Mouse (Mus musculus) heart, adult 2 months (tissue): ENCODE data around the gene E2f8. TPM values are rescaled to one million over a fixed set of nuclear protein-coding genes. Genes with fewer than 3 reads are reported as not detected.
A peak's percentile ranks its signal among the peaks of the same experiment; 100 is the strongest.

ENCODE experiments used
- DNase-seq, 2 experiments: peaks; one replicate each; pipeline ENCODE4 v3.0.0; 2021
- H3K27ac ChIP-seq: fragments of 200-600 bp; 2 replicates; pipeline ENCODE4 v1.8.1; 2022
- H3K27me3 ChIP-seq: fragments of 200-500 bp; 2 replicates; pipeline ENCODE4 v1.6.1; 2012; ENCODE audit warnings: mild to moderate bottlenecking, low read length, inconsistent platforms, mixed read lengths; ENCODE audit not compliant: control insufficient read depth, insufficient read depth
- H3K36me3 ChIP-seq: fragments of 200-500 bp; 2 replicates; pipeline ENCODE4 v1.6.1; 2012; ENCODE audit warnings: low read length, inconsistent platforms; ENCODE audit not compliant: control insufficient read depth, insufficient read depth
- H3K4me1 ChIP-seq: fragments of 200-500 bp; 2 replicates; pipeline ENCODE4 v1.6.1; 2011; ENCODE audit warnings: low read length; ENCODE audit not compliant: control insufficient read depth, insufficient read depth
- H3K4me3 ChIP-seq: fragments of 200-600 bp; 2 replicates; pipeline ENCODE4 v1.8.1; 2022
- H3K79me2 ChIP-seq: fragments of 200-500 bp; replicated peaks from 2 replicates; pipeline ENCODE4 v1.6.1; 2012; ENCODE audit warnings: mild to moderate bottlenecking, inconsistent platforms, low read length, moderate library complexity, mixed read lengths; ENCODE audit not compliant: control insufficient read depth, insufficient read depth
- H3K9ac ChIP-seq: fragments of 200-500 bp; 2 replicates; pipeline ENCODE4 v1.6.1; 2012; ENCODE audit warnings: low read depth, mild to moderate bottlenecking, control low read depth, inconsistent platforms, low read length, mixed read lengths
- CTCF ChIP-seq: fragments of 200-600 bp; IDR thresholded peaks from 2 replicates; pipeline ENCODE4 v1.8.1; 2022; ENCODE audit warnings: antibody characterized with exemption, mild to moderate bottlenecking, moderate library complexity
- EP300 ChIP-seq: fragments of 200-500 bp; IDR thresholded peaks from 2 replicates; pipeline ENCODE4 v1.6.1; 2011; ENCODE audit warnings: low read depth, low read length, control low read depth; ENCODE audit not compliant: insufficient read depth
- POLR2A ChIP-seq: fragments of 200-500 bp; IDR thresholded peaks from 2 replicates; pipeline ENCODE4 v1.6.1; 2011; ENCODE audit warnings: mild to moderate bottlenecking, low read depth, low read length, control low read depth; ENCODE audit not compliant: insufficient read depth
- WGBS: fragments of 180-500 bp; shearing (Covaris S2); methylation state at CpG from one replicate; pipeline ENCODE4 v1.1.7; 2018; 5-methylcytosine and 5-hydroxymethylcytosine counted together
- intact Hi-C: fragments of 180-260 bp; cut with DNase I; formaldehyde crosslinking; loops from one replicate; pipeline ENCODE4 v1.15.1; 2025
- polyA plus RNA-seq: library from polyadenylated mRNA; depleted of rRNA; stranded (reverse); fragments of >200 nt; gene quantifications from 2 replicates; pipeline ENCODE4 v1.2.3, GENCODE M21; 2012
- total RNA-seq, 2 experiments: library from RNA; stranded (reverse); gene quantifications; 2 replicates each; pipeline ENCODE4 v1.2.3; 2021

E2f8 gene
- total and polyA plus RNA-seq, 3 experiments = 0.31 to 1.6 (median 1.3) TPM

DNA sequence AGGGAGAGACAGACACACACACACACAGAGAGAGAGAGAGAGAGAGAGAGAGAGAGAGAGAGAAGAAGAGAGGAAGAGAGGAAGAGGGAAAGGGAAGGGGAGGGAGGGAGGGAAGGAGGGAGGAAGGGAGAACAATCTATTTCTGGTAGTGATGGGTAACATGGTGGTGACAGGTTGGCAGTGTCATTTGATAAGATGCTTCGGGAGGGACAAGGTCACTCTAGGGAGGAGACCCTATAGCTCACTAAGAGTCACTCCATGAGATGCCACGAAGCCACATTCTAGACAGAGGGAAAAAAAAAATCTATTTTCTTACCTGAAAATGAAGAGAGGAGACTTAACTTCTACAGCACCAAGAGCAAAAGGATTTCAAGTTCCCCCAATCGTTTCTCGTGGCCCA, 14.7 kb upstream of the E2f8 start:
- H3K9ac ChIP-seq = no peak overlapping the region
- no peaks in the 10 kb centered on the region for H3K79me2 ChIP-seq
- no peak overlapping the region for H3K27ac ChIP-seq
- WGBS = 46% methylated on average over 4 of the region's 4 CpGs
- TF ChIP-seq CTCF (no peak), EP300 (0 out of 2 replicates have a peak, but pooled peaks have one; percentile 18)
- intact Hi-C loops = no loop called here
- no peak for DNase-seq
- H3K27me3 ChIP-seq = no peaks in the 10 kb centered on the region
- H3K4me1 ChIP-seq = peaks cover 3% of the 10 kb centered on the region
- no peaks in the 10 kb centered on the region for H3K36me3 ChIP-seq
- no peak overlapping the region for H3K4me3 ChIP-seq

- Histone ChIP-seq H3K79me2 (no peaks in the 10 kb centered on the region), H3K36me3 (no peaks in the 10 kb centered on the region), H3K4me3 (no peak overlapping the region), H3K9ac (no peak overlapping the region), H3K27ac (peak overlapping the region; percentile 33; the same call in 1 of the 2 replicates), H3K4me1 (peaks cover 3% of the 10 kb centered on the region), H3K27me3 (no peaks in the 10 kb centered on the region)
- DNase-seq = no peak
- TF ChIP-seq CTCF = no peak
- no peak for TF ChIP-seq POLR2A
- TF ChIP-seq EP300 = no peak
- 58% methylated on average over 4 of the region's 4 CpGs for WGBS
- intact Hi-C loops = loop anchor here (2.0 kb wide), 1 partner anchor 171 kb away; no protein-coding TSS in a partner anchor
These were observed 14.1 kb upstream of the E2f8 start for GRCm38 (mm10) chr7:48895475-48895874.

GRCm38 (mm10) chr7:48894763-48895162, 13.4 kb upstream of the E2f8 start:
- no peak overlapping the region; the same call in 1 of the 2 replicates for H3K27ac ChIP-seq
- no peak for TF ChIP-seq CTCF
- no peak for TF ChIP-seq POLR2A
- no peak for TF ChIP-seq EP300
- DNase-seq = no peak
- no peaks in the 10 kb centered on the region for H3K36me3 ChIP-seq
- H3K27me3 ChIP-seq = no peaks in the 10 kb centered on the region
- no peak overlapping the region for H3K9ac ChIP-seq
- intact Hi-C loops = loop anchor here (1.0 to 2.0 kb wide), 2 partner anchors 172 to 227 kb away; no protein-coding TSS in a partner anchor
- no peaks in the 10 kb centered on the region for H3K79me2 ChIP-seq
- 77% methylated on average over 6 of the region's 6 CpGs for WGBS
- peaks cover 3% of the 10 kb centered on the region for H3K4me1 ChIP-seq
- H3K4me3 ChIP-seq = no peak overlapping the region

- H3K27me3 ChIP-seq = no peaks in the 10 kb centered on the region
- WGBS = 3% methylated on average over 6 of the region's 6 CpGs
- no peaks in the 10 kb centered on the region for H3K79me2 ChIP-seq
- no peaks in the 10 kb centered on the region for H3K36me3 ChIP-seq
- DNase-seq = peak; percentile 48 to 77
- no peak overlapping the region for H3K4me3 ChIP-seq
- peaks cover 3% of the 10 kb centered on the region for H3K4me1 ChIP-seq
- no peak overlapping the region for H3K9ac ChIP-seq
- H3K27ac ChIP-seq = no peak overlapping the region
- 0 out of 2 replicates have a peak, but pooled peaks have one; percentile 20 for TF ChIP-seq EP300
- peak; percentile 99; the same call in 1 of the 2 replicates for TF ChIP-seq CTCF
- TF ChIP-seq POLR2A = no peak
- intact Hi-C loops = loop anchor here (1.0 to 2.0 kb wide), 2 partner anchors 173 to 227 kb away; no protein-coding TSS in a partner anchor
These were observed 12.8 kb upstream of the E2f8 start for GRCm38 (mm10) chr7:48894152-48894551.

DNA sequence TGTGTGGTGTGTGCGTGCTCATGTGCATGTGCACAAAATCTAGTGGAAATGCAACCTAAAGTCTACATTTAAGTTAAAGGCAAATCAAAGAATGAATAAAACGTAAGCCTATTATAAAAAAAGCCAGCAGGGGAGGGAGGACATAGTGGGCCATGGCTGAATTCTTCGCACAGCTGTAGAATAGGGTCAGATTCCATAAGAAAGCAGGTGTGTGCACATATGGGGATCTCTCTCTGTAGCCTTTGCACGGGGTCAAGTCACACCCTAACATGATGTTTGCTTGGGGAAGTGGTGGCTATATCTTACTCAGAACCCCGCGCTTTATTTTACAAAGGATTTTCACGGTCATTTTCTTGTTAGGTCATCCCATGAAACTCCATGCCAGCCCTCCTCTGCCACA, 11.7 kb upstream of the E2f8 start:
- no peaks in the 10 kb centered on the region for H3K27me3 ChIP-seq
- H3K4me1 ChIP-seq = no peaks in the 10 kb centered on the region; the same call in none of the 2 replicates
- intact Hi-C loops = no loop called here

DNA sequence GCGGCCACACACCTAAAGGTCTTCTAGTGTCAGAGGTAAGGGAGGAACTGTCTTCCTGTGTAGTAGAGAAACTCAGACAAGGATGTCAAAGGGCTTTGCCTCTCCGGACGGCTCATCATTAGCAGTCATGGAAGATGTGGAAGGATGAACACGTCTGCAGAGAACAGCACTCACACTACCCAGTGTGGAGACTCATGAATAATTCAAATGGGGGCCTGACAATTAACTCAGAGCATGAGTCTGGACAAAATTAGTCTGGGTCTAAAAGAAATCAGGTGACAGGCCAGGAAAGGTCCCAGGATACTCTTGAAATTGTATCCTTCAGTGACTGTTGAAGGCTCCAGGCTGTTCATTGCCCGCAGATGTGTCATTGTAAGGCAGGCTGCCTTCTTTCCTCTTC, 9.6 kb upstream of the E2f8 start:
- no peaks in the 10 kb centered on the region for H3K36me3 ChIP-seq
- no peak for TF ChIP-seq CTCF
- TF ChIP-seq POLR2A = no peak
- TF ChIP-seq EP300 = no peak

More for the DNA sequence above, 11.7 kb upstream of the E2f8 start:
- H3K9ac ChIP-seq = no peak overlapping the region
- no peak overlapping the region for H3K27ac ChIP-seq
- no peak for TF ChIP-seq POLR2A
- H3K79me2 ChIP-seq = no peaks in the 10 kb centered on the region
- no peaks in the 10 kb centered on the region for H3K36me3 ChIP-seq
- H3K4me3 ChIP-seq = no peak overlapping the region
- 88% methylated on average over 7 of the region's 7 CpGs for WGBS
- no peak for DNase-seq

More for the DNA sequence above, 9.6 kb upstream of the E2f8 start:
- Histone ChIP-seq H3K27ac (no peak overlapping the region), H3K9ac (no peak overlapping the region), H3K27me3 (no peaks in the 10 kb centered on the region), H3K79me2 (no peaks in the 10 kb centered on the region), H3K4me3 (no peak overlapping the region), H3K4me1 (no peaks in the 10 kb centered on the region; the same call in 1 of the 2 replicates)
- DNase-seq = no peak
- intact Hi-C loops = no loop called here
- 85% methylated on average over 5 of the region's 5 CpGs for WGBS
